Mouse (Mus musculus) leukemia stem cell, adult 10-12 weeks (primary cell): Measurements from ENCODE around the gene Arid3a. TPM values are rescaled to one million over a fixed set of nuclear protein-coding genes. Genes with fewer than 3 reads are reported as not detected.

ENCODE experiments used
- polyA plus RNA-seq: library from polyadenylated mRNA; stranded (reverse); fragments of >175 nt; gene quantifications from 2 replicates; pipeline ENCODE4 v1.2.3, GENCODE M21; 2012; ENCODE audit warnings: low replicate concordance

Gene Arid3a
- polyA plus RNA-seq = 59.2 and 117 TPM in 2 replicates

GRCm38 (mm10) chr10:79926491-79927323, at the start of gene Arid3a:
Arid3a (plus strand) TSS chr10:79927043.

GRCm38 (mm10) chr10:79886054-79886453, 40.8 kb upstream of the Arid3a start, which contains the start of gene Elane:
Elane (plus strand) TSS chr10:79886247.

GRCm38 (mm10) chr10:79890670-79891069, 36.2 kb upstream of the Arid3a start, which contains the start of gene Cfd:
Cfd (plus strand) TSS chr10:79890853.

DNA sequence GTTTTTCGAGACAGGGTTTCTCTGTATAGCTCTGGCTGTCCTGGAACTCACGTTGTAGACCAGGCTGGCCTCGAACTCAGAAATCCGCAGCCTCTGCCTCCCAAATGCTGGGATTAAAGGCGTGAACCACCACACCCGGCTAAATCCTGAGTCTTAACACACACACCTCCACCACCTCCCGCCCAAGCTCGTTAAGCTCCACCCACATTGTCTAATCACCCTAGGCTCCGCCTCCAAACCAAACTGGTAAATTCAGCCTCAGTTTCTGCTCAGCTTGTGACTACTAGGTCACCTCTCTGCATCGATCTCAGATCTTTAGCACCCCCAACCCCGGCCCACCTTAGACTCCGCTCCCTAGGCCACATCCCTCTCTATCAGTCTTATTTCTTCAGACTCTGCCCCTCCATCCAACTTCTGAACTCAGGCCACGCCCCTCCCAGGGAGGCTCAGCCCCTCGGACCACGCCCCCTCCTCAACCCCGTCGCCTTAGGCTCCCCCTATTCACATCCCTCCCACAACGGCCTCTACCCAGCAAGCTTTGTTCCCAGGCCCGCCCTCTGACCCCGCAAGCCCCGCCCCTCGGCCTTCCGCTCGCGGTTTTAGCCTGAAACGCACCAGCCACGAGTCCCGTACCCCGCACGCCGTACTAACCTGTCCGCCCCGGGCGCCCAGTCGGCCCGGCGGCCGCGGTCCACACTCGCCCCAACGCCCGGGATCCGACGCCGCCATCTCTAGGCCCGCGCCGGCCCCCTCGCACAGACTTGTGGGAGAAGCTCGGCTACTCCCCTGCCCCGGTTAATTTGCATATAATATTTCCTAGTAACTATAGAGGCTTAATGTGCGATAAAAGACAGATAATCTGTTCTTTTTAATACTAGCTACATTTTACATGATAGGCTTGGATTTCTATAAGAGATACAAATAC, 18.4 kb upstream of the Arid3a start, which contains the start of gene Med16:
Med16 (minus strand) TSS at position 757 of the 925 bp plus-strand sequence.

DNA sequence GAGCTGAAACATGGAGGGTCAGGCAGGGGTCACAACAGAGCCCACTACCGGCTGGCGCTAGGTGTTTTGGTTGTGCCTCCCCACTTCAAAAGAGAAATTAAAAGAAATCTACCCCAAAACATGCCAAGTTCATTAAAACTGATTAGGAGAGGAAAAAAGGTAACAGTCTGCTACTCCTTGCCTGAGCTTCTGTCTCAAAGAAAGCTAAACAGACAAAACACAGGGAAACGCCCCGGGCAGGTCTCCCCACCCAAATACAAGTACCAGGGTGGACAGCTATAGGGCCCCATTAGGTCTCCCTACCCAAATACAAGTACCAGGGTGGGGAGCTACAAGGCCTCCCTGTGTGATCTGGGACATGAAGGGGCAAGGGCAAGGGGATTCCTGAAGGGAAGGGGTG, 16.3 kb upstream of the Arid3a start, which contains the start of gene Gm26602:
Gm26602 (plus strand) TSS at position 301 of the 400 bp plus-strand sequence.

DNA sequence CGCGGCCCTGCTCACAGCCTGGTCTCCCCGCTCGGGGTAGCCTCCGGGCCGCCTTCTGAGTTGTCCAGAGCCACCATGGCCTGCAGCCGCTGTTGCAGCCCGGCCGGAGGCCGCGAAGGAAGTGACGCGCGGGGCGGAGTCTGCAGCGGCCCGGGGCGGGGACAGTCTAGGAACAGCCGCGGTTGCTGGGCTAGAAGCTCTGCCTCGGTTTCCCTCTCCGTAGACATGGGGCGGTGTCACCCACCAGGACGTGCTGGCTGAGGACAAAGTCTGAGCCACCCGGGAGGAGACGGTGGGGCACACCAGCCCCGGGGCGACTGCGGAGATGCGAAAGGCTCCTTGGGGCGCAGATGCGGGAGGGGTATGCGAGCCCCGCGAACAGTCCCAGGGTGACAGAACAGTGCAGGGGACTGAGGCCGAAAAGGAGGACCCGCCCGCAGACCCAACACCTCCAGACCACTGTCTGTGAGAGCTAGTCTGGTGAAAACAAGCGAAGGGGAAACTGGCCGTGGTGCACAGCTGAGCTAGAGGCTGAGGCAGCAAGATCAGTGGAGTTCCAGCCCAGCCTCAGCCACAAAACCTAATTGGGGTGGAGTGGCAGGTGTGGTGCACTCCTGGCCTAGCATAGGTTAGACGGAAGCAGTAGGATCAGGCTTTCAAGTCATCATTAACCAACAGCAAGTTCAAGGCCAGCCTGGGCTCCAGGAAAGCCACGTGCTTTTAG, 9.9 kb upstream of the Arid3a start, which contains the start of gene Kiss1r:
Kiss1r (plus strand) TSS at position 164 of the 724 bp plus-strand sequence.

DNA sequence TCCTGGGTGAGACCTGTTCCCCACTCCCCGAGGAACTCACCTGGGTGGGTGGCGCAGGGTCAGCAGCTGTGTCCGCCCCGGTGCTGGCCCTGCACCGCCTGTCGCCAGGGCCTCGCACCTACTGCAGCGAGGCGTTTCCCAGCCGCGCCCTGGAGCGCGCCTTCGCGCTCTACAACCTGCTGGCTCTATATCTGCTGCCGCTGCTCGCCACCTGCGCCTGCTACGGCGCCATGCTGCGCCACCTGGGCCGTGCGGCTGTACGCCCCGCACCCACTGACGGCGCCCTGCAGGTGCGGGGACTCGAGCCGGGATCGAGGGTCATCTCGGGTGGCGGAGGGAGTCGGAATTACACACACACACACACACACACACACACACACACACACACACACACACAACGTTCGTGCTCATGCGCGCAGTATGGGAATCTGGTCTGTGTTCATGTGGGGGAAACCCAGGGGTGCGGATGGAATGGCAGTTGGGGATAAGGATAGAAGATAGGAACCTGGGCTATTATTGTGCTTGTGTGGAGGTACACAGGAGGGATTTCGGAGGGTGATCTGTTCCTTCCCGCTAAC, 5.8 kb upstream of the Arid3a start, which contains the start of gene R3hdm4:
R3hdm4 (minus strand) TSS at position 251 of the 578 bp plus-strand sequence.

DNA sequence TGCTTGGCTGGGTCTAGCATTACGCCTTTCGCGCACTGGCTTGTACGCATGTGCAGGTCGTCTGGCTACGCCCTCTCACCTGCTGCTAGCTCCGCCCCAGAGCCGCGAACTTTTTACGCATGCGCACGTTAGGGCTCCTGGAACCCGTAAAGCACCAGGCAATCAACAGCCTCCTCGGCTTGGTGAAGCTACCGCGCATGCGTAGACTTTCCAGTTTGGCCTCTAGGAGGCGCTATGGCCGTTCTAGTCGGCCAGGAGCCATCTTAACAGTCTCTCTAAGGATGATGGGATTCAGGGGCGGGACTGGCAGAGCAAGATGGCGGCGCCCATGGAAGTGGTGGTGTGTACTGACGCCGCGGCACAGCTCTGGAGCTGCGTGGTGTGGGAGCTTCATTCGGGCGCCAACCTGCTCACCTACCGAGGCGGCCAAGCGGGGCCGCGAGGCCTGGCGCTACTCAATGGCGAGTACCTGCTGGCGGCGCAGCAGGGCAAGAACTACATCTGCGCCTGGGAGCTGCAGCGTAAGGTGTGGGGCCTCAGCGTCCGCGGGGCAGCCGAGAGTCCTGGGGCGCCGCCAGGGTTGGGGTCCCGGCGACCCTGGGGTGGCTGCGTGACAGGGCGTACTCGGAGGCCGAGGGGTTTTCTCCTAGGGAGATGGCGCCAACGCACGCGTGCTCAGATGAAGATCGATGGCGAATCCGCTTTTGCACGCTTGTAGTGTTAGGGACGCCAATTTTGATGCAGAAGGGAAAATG, 33.2 kb downstream of the Arid3a start, which contains the start of gene Wdr18:
Wdr18 (plus strand) TSS at position 306 of the 755 bp plus-strand sequence.

DNA sequence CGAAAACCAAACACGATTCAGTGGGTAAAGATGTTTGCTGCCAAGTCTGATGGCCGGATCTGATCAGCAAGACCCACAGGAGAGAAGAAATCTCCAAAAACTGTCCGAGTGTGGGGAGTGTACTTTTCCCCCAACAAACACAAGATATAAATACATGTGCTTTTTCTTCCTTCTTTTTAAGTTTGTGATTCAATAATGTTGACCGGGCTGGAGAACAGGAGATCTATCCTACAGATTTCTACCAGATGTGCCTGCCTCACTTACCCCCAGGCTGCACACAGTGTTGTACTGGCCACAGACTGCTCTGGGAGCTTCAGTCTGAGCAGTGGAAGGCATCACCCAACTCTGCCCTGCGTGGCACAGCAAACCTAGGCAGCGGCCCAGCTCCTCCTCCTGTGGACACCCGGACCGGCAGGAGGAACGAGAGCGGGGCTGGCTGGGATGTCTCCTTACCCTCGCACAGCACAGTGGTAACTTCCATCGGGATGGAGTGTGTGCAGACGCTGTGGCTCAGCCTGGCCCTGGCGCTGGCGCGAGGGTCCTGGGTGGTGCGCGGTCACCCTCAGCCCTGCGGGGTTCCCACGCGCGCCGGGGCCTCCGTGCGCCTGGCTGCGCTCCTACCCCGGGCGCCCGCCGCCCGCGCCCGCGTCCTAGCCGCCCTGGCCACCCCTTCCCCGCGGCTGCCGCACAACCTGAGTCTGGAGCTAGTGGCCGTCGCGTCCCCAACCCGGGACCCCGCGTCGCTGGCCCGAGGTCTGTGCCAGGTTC, 43.8 kb downstream of the Arid3a start, which contains the start of gene Grin3b:
Grin3b (plus strand) TSS at position 301 of the 768 bp plus-strand sequence.

GRCm38 (mm10) chr10:79984195-79984816, 57.5 kb downstream of the Arid3a start, which contains the start of gene Tmem259:
Tmem259 (minus strand) TSS chr10:79984330.

GRCm38 (mm10) chr10:79988506-79989271, 61.8 kb downstream of the Arid3a start, which contains the start of gene Cnn2:
Cnn2 (plus strand) TSS chr10:79988584.

GRCm38 (mm10) chr10:79996272-79997033, 69.6 kb downstream of the Arid3a start, which contains the start of gene Abca7:
Abca7 (plus strand) TSS chr10:79996494.

Other genes starting within 250 kb of the Arid3a start
- 509 and 614 TPM in 2 replicates for gene Cdc34, start 244.8 kb upstream of the Arid3a start, polyA plus RNA-seq
- gene Gzmm, start 238.0 kb upstream of the Arid3a start, polyA plus RNA-seq = 0.73 and 5.0 TPM in 2 replicates
- gene Bsg, start 222.6 kb upstream of the Arid3a start, polyA plus RNA-seq = 1,297 and 3,633 TPM in 2 replicates
- 3.5 and 7.7 TPM in 2 replicates for gene Hcn2, start 210.4 kb upstream of the Arid3a start, polyA plus RNA-seq
- gene Polrmt, start 180.5 kb upstream of the Arid3a start, polyA plus RNA-seq = 55.2 and 56.1 TPM in 2 replicates
- gene Fgf22, start 172.0 kb upstream of the Arid3a start, polyA plus RNA-seq = 0.23 TPM in 1 of 2 replicates, not detected in the other
- 437 and 591 TPM in 2 replicates for gene Rnf126, start 160.1 kb upstream of the Arid3a start, polyA plus RNA-seq
- 1.4 and 2.5 TPM in 2 replicates for gene Fstl3, start 149.8 kb upstream of the Arid3a start, polyA plus RNA-seq
- gene Prss57, start 136.1 kb upstream of the Arid3a start, polyA plus RNA-seq = 0.16 TPM in 1 of 2 replicates, not detected in the other
- 6.9 and 13.2 TPM in 2 replicates for gene Palm, start 133.5 kb upstream of the Arid3a start, polyA plus RNA-seq
- 0.45 TPM in 1 of 2 replicates, not detected in the other for gene Misp, start 106.1 kb upstream of the Arid3a start, polyA plus RNA-seq
- gene Ptbp1, start 72.6 kb upstream of the Arid3a start, polyA plus RNA-seq = 557 and 1,313 TPM in 2 replicates
- gene Prtn3, start 52.6 kb upstream of the Arid3a start, polyA plus RNA-seq = 10.8 and 17.6 TPM in 2 replicates
- gene Plppr3, start 52.4 kb upstream of the Arid3a start, polyA plus RNA-seq = 0.51 and 0.96 TPM in 2 replicates
- gene Elane, start 40.8 kb upstream of the Arid3a start, polyA plus RNA-seq = 4.2 and 5.4 TPM in 2 replicates
- gene Cfd, start 36.2 kb upstream of the Arid3a start, polyA plus RNA-seq = not detected in 2 replicates
- gene Med16, start 18.1 kb upstream of the Arid3a start, polyA plus RNA-seq = 54.4 and 61.9 TPM in 2 replicates
- gene Gm26602, start 16.2 kb upstream of the Arid3a start, polyA plus RNA-seq = not detected in 2 replicates
- 0.52 and 0.64 TPM in 2 replicates for gene Kiss1r, start 10.1 kb upstream of the Arid3a start, polyA plus RNA-seq
- gene R3hdm4, start 5.8 kb upstream of the Arid3a start, polyA plus RNA-seq = 102 and 146 TPM in 2 replicates
- 67.7 and 87.8 TPM in 2 replicates for gene Wdr18, start 33.1 kb downstream of the Arid3a start, polyA plus RNA-seq
- gene Grin3b, start 43.7 kb downstream of the Arid3a start, polyA plus RNA-seq = 0.12 and 0.17 TPM in 2 replicates
- gene Tmem259, start 57.3 kb downstream of the Arid3a start, polyA plus RNA-seq = 658 and 1,473 TPM in 2 replicates
- 222 and 247 TPM in 2 replicates for gene Cnn2, start 61.5 kb downstream of the Arid3a start, polyA plus RNA-seq
- 37.0 and 54.4 TPM in 2 replicates for gene Abca7, start 69.5 kb downstream of the Arid3a start, polyA plus RNA-seq
- gene Arhgap45, start 89.6 kb downstream of the Arid3a start, polyA plus RNA-seq = 156 and 353 TPM in 2 replicates
- gene Polr2e, start 112.8 kb downstream of the Arid3a start, polyA plus RNA-seq = 53.8 and 132 TPM in 2 replicates
- gene Gpx4, start 120.1 kb downstream of the Arid3a start, polyA plus RNA-seq = 698 and 1,678 TPM in 2 replicates
- gene Sbno2, start 178.5 kb downstream of the Arid3a start, polyA plus RNA-seq = 72.7 and 82.1 TPM in 2 replicates
- gene Stk11, start 188.8 kb downstream of the Arid3a start, polyA plus RNA-seq = 127 and 185 TPM in 2 replicates
- gene Atp5d, start 211.6 kb downstream of the Arid3a start, polyA plus RNA-seq = 1,038 and 1,245 TPM in 2 replicates
- 40.1 and 43.9 TPM in 2 replicates for gene Cbarp, start 213.8 kb downstream of the Arid3a start, polyA plus RNA-seq
- 224 and 253 TPM in 2 replicates for gene Midn, start 221.2 kb downstream of the Arid3a start, polyA plus RNA-seq
- 19.6 and 38.2 TPM in 2 replicates for gene Cirbp, start 238.9 kb downstream of the Arid3a start, polyA plus RNA-seq
- 7.0 and 16.7 TPM in 2 replicates for gene 1600002K03Rik, start 245.9 kb downstream of the Arid3a start, polyA plus RNA-seq